Mouse (Mus musculus) frontal cortex, adult 2 months (tissue): ENCODE results near the gene Iqcf1. TPM values are rescaled to one million over a fixed set of nuclear protein-coding genes. Genes with fewer than 3 reads are reported as not detected.
A peak's percentile ranks its signal among the peaks of the same experiment; 100 is the strongest.

ENCODE experiments used
- DNase-seq, 2 experiments: peaks; one replicate each; pipeline ENCODE4 v3.0.0; 2022; ENCODE audit warnings: low spot score in 1 of 2; ENCODE audit errors: extremely low spot score in 1 of 2
- polyA plus RNA-seq: library from polyadenylated mRNA; depleted of rRNA; stranded (reverse); fragments of >200 nt; gene quantifications from 2 replicates; pipeline ENCODE4 v1.2.3, GENCODE M21; 2012

Iqcf1 gene
- polyA plus RNA-seq, 1 experiment, result not detected

GRCm38 (mm10) chr9:106464751-106465541 is 34.8 kb upstream of the Iqcf1 start:
- peak in 1 of 2 experiments; percentile 66 for DNase-seq

GRCm38 (mm10) chr9:106465571-106466200 is 34.1 kb upstream of the Iqcf1 start, which contains the start of gene Gpr62:
Gpr62 (minus strand) TSS chr9:106465938.
- peak in 1 of 2 experiments; percentile 73 for DNase-seq

- DNase-seq, result no peak
Observed at GRCm38 (mm10) chr9:106466721-106467120, 33.0 kb upstream of the Iqcf1 start.

- DNase-seq, result no peak
Observed at GRCm38 (mm10) chr9:106467746-106468145, 32.0 kb upstream of the Iqcf1 start.

- DNase-seq, result no peak
Observed at GRCm38 (mm10) chr9:106469317-106469716, 30.4 kb upstream of the Iqcf1 start.

- DNase-seq, result no peak
Observed at GRCm38 (mm10) chr9:106469776-106470175, 30.0 kb upstream of the Iqcf1 start.

- DNase-seq, result peak in 1 of 2 experiments; percentile 57
Observed at GRCm38 (mm10) chr9:106470991-106471750, 28.6 kb upstream of the Iqcf1 start.

GRCm38 (mm10) chr9:106471892-106472291 is 27.9 kb upstream of the Iqcf1 start:
- DNase-seq, result peak in 1 of 2 experiments; percentile 50

- no peak for DNase-seq
Observed at GRCm38 (mm10) chr9:106472321-106472720, 27.4 kb upstream of the Iqcf1 start.

- peak in 1 of 2 experiments; percentile 2 for DNase-seq
Observed at GRCm38 (mm10) chr9:106473081-106473752, 26.6 kb upstream of the Iqcf1 start.

GRCm38 (mm10) chr9:106473753-106474105 is 26.0 kb upstream of the Iqcf1 start:
- peak in 1 of 2 experiments; percentile 2 for DNase-seq

GRCm38 (mm10) chr9:106474456-106474855 is 25.3 kb upstream of the Iqcf1 start:
- DNase-seq, result peak; percentile 18 to 65

GRCm38 (mm10) chr9:106475046-106475445 is 24.7 kb upstream of the Iqcf1 start:
- peak in 1 of 2 experiments; percentile 2 for DNase-seq

GRCm38 (mm10) chr9:106475663-106476001 is 24.1 kb upstream of the Iqcf1 start, which contains the start of gene Rrp9:
Rrp9 (plus strand) TSS chr9:106475963.
- no peak for DNase-seq

- DNase-seq, result peak in 1 of 2 experiments; percentile 4
Observed at GRCm38 (mm10) chr9:106476002-106476923, 23.5 kb upstream of the Iqcf1 start.

- DNase-seq, result peak; percentile 100
Observed at GRCm38 (mm10) chr9:106476924-106477484, 22.8 kb upstream of the Iqcf1 start, which contains the start of gene Parp3. Parp3 (minus strand) TSS chr9:106476949.

- DNase-seq, result no peak
Observed at GRCm38 (mm10) chr9:106477649-106478048, 22.1 kb upstream of the Iqcf1 start.

- no peak for DNase-seq
Observed at GRCm38 (mm10) chr9:106478101-106478500, 21.7 kb upstream of the Iqcf1 start.

- no peak for DNase-seq
Observed at GRCm38 (mm10) chr9:106480541-106480940, 19.2 kb upstream of the Iqcf1 start.
